Comparison of ENCODE assay signal across 8 mouse cellular contexts in the genomic region with DNA sequence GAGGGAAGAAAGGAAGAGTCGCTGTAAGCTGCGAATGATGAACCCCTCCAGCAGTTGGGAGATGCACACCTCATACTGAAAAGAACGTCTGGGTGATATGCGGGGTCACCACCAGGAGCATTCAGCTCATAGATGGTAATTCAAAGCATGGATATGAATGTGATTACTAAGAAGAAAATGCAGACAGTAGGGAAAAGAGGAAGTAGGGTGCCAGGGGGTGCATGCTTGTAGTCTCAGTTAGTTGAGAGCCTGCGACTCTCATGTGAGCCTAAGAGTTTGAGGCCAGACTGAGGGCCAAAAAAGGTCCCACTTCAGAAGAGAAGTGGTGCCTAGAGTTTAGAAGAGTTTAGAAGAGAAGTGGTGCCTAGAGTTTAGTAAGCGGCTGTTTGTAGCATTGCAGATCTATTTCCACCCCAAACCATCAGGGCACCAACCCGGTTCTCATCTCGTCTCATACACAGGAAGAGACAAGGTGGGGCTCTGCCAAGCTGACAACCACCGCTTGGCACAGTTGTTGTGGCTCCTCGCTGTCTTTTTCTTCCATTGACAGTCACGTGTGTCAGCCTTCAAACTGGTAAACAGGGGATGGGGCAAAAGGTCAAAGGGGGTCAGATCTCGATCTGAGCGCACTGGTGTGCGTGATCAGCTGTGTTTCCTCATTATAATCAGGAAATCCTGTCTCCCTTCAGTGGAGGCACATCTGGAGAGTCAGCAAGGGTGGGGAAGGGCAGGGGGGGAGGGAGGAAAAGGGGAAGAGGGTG. TPM values are rescaled to one million over a fixed set of nuclear protein-coding genes. Genes with fewer than 3 reads are reported as not detected.
A peak's percentile ranks its signal among the peaks of the same experiment; 100 is the strongest.
DNase-seq lines count a peak whose midpoint lies in the region; ATAC-seq lines count a peak whose summit lies in the region.

No protein-coding gene starts in this region.

- no peak overlapping the region for H3K4me3 ChIP-seq in liver, embryonic 15.5 days (replicated peaks)
- H3K4me3 ChIP-seq in forebrain, embryonic 13.5 days = no peak overlapping the region
- H3K4me3 ChIP-seq in forebrain, embryonic 15.5 days = no peak overlapping the region

- H3K27me3 ChIP-seq in liver, embryonic 15.5 days = no peaks in the 10 kb centered on the region
- H3K27me3 ChIP-seq in forebrain, embryonic 13.5 days = no peaks in the 10 kb centered on the region
- no peaks in the 10 kb centered on the region for H3K27me3 ChIP-seq in forebrain, embryonic 15.5 days

- H3K9ac ChIP-seq in liver, embryonic 15.5 days = no peak overlapping the region
- H3K9ac ChIP-seq in forebrain, embryonic 13.5 days = no peak overlapping the region
- H3K9ac ChIP-seq in forebrain, embryonic 15.5 days (replicated peaks) = no peak overlapping the region

- no peaks in the 10 kb centered on the region for H3K36me3 ChIP-seq in liver, embryonic 15.5 days (replicated peaks)
- no peaks in the 10 kb centered on the region for H3K36me3 ChIP-seq in forebrain, embryonic 13.5 days (ENCODE audit: poor library complexity, severe bottlenecking)
- H3K36me3 ChIP-seq in forebrain, embryonic 15.5 days = no peaks in the 10 kb centered on the region

- H3K9me3 ChIP-seq in liver, embryonic 15.5 days (replicated peaks) = no peaks in the 10 kb centered on the region
- no peaks in the 10 kb centered on the region for H3K9me3 ChIP-seq in forebrain, embryonic 13.5 days (replicated peaks)
- no peaks in the 10 kb centered on the region for H3K9me3 ChIP-seq in forebrain, embryonic 15.5 days

- peak; percentile 91 for DNase-seq in MEL-GATA-1-ER (ENCODE audit: extremely low read depth, low read depth)
- DNase-seq in embryo, embryonic 11 days = peak; percentile 15
- DNase-seq in spleen, adult 18-20 months = peak; percentile 55 to 72
- DNase-seq in urinary bladder, adult 18-20 months (ENCODE audit: low spot score in 2 of 2) = no peak
- DNase-seq in neural tube, embryonic 10.5 days (ENCODE audit: extremely low spot score, low spot score) = no peak

- peak overlapping the region; percentile 9; the same call in 1 of the 2 replicates for H3K4me2 ChIP-seq in liver, embryonic 15.5 days
- no peak overlapping the region for H3K4me2 ChIP-seq in forebrain, embryonic 13.5 days
- no peak overlapping the region for H3K4me2 ChIP-seq in forebrain, embryonic 15.5 days (replicated peaks)

- 25% methylated on average over 14 of the region's 14 CpGs for WGBS in liver, embryonic 15.5 days (ENCODE audit: insufficient replicate concordance)
- WGBS in forebrain, embryonic 13.5 days = 81% methylated on average over 14 of the region's 14 CpGs
- 81% methylated on average over 14 of the region's 14 CpGs for WGBS in forebrain, embryonic 15.5 days

- no peak for ATAC-seq in liver, embryonic 15.5 days (ENCODE audit: insufficient read depth)
- ATAC-seq in forebrain, embryonic 13.5 days = no peak
- ATAC-seq in forebrain, embryonic 15.5 days (replicated peaks) = no peak

- peak overlapping the region; percentile 16; the same call in 1 of the 2 replicates for H3K27ac ChIP-seq in liver, embryonic 15.5 days (replicated peaks)
- H3K27ac ChIP-seq in forebrain, embryonic 13.5 days = no peak overlapping the region
- H3K27ac ChIP-seq in forebrain, embryonic 15.5 days (replicated peaks) = no peak overlapping the region

- H3K4me1 ChIP-seq in liver, embryonic 15.5 days (replicated peaks) = peaks cover 9% of the 10 kb centered on the region; the same call in 1 of the 2 replicates
- H3K4me1 ChIP-seq in forebrain, embryonic 13.5 days = no peaks in the 10 kb centered on the region
- no peaks in the 10 kb centered on the region for H3K4me1 ChIP-seq in forebrain, embryonic 15.5 days

RNA-seq across cellular contexts. Expression of a gene that starts 32.4 kb away (rescaled TPM):
- polyA plus RNA-seq in liver, embryonic 15.5 days (2015; fragmentation: Nextera tagmentation; extraction: Ambion mirVana) = 8.8 and 9.2 TPM in 2 replicates
- 28.0 and 29.7 TPM in 2 replicates for polyA plus RNA-seq in forebrain, embryonic 13.5 days (2015; fragmentation: Nextera tagmentation; extraction: Ambion mirVana)
- 29.3 TPM in 2 replicates for polyA plus RNA-seq in forebrain, embryonic 15.5 days (2015; fragmentation: Nextera tagmentation; extraction: Ambion mirVana)

Comparison
In these comparisons a context has a peak if more than half of its experiments do, and no peak if none do; other contexts are left out.
1. DNase-seq: peak in MEL-GATA-1-ER (single experiment), embryo, embryonic 11 days (single experiment) and spleen, adult 18-20 months (2 of 2); none in urinary bladder, adult 18-20 months (0 of 2) and neural tube, embryonic 10.5 days (single experiment).